Mouse (Mus musculus) kidney, postnatal 0 days (tissue): Measurements from ENCODE around the gene Lats2. TPM values are rescaled to one million over a fixed set of nuclear protein-coding genes. Genes with fewer than 3 reads are reported as not detected.
A peak's percentile ranks its signal among the peaks of the same experiment; 100 is the strongest.

ENCODE experiments used
- ATAC-seq: fragments of 200-750 bp; cut with Nextera tagmentation; replicated peaks from 2 replicates; pipeline ENCODE4 v1.8.0; 2017; ENCODE audit warnings: low read depth, moderate number of reproducible peaks, moderate TSS enrichment, moderate library complexity; ENCODE audit not compliant: low FRiP score
- DNase-seq: peaks from one replicate; pipeline ENCODE4 v3.0.0-alpha.2; 2016; ENCODE audit warnings: low spot score
- H3K27ac ChIP-seq: fragments of 300-500 bp; sonication (generic); 2 replicates; pipeline ENCODE4 v1.5.1; 2014; ENCODE audit warnings: mild to moderate bottlenecking
- H3K27me3 ChIP-seq: fragments of 300-500 bp; sonication (generic); 2 replicates; pipeline ENCODE4 v1.6.1; 2014; ENCODE audit warnings: low read length, mixed read lengths; ENCODE audit not compliant: insufficient read depth
- H3K36me3 ChIP-seq: fragments of 300-500 bp; sonication (generic); 2 replicates; pipeline ENCODE4 v1.6.1; 2014; ENCODE audit warnings: low read length, mixed read lengths; ENCODE audit not compliant: insufficient read depth
- H3K4me1 ChIP-seq: fragments of 300-500 bp; sonication (generic); replicated peaks from 2 replicates; pipeline ENCODE4 v1.6.1; 2014; ENCODE audit warnings: antibody characterized with exemption, low read length, mixed read lengths; ENCODE audit not compliant: insufficient read depth
- H3K4me2 ChIP-seq: fragments of 300-500 bp; sonication (generic); 2 replicates; pipeline ENCODE4 v1.6.1; 2014; ENCODE audit warnings: mild to moderate bottlenecking, low read length, moderate library complexity, mixed read lengths
- H3K4me3 ChIP-seq: fragments of 300-500 bp; sonication (generic); replicated peaks from 2 replicates; pipeline ENCODE4 v1.5.1; 2014; ENCODE audit warnings: low read depth, low read length
- H3K9ac ChIP-seq: fragments of 300-500 bp; sonication (generic); 2 replicates; pipeline ENCODE4 v1.6.1; 2014; ENCODE audit warnings: low read depth, low read length
- H3K9me3 ChIP-seq: fragments of 300-500 bp; sonication (generic); replicated peaks from 2 replicates; pipeline ENCODE4 v1.6.1; 2016; ENCODE audit warnings: low read length, inconsistent platforms, mixed read lengths
- CTCF ChIP-seq: IDR thresholded peaks from 2 replicates; pipeline ENCODE4 v1.5.1; 2016; ENCODE audit warnings: antibody characterized with exemption, low read depth, mild to moderate bottlenecking, moderate library complexity
- WGBS: fragments of 180-500 bp; shearing (Covaris S2); extraction: QIAGEN DNeasy Blood & Tissue Kit; methylation state at CpG from one replicate; pipeline ENCODE4 v1.1.7; 2014; 5-methylcytosine and 5-hydroxymethylcytosine counted together
- polyA plus RNA-seq: library from polyadenylated mRNA; unstranded; fragments of >200 nt; fragmentation: Nextera tagmentation; extraction: Ambion mirVana; gene quantifications from 2 replicates; pipeline ENCODE4 v1.2.1, GENCODE M21; 2015

The Lats2 gene
- polyA plus RNA-seq, 1 experiment from 2014 or later: 24.2 TPM

- 25% methylated on average over 5 of the region's 5 CpGs for WGBS
- H3K9ac ChIP-seq: peak overlapping the region; percentile 20; the same call in 1 of the 2 replicates
Observed at GRCm38 (mm10) chr14:57729975-57730499, 28.2 kb downstream of the Lats2 start.

GRCm38 (mm10) chr14:57729364-57729763 is 28.8 kb downstream of the Lats2 start:
- DNase-seq (no peak), ATAC-seq (no peak)
- Histone ChIP-seq H3K27me3 (no peaks in the 10 kb centered on the region), H3K9ac (no peak overlapping the region), H3K4me3 (no peak overlapping the region), H3K9me3 (no peaks in the 10 kb centered on the region), H3K4me2 (no peak overlapping the region), H3K36me3 (peaks cover 3% of the 10 kb centered on the region; the same call in 1 of the 2 replicates), H3K4me1 (peaks cover 34% of the 10 kb centered on the region), H3K27ac (peak overlapping the region; percentile 81)
- TF ChIP-seq CTCF: no peak
- 69% methylated on average over 8 of the region's 8 CpGs for WGBS

More at GRCm38 (mm10) chr14:57729975-57730499, 28.2 kb downstream of the Lats2 start:
- Histone ChIP-seq H3K4me2 (peak overlapping the region; percentile 16; the same call in 1 of the 2 replicates), H3K9me3 (no peaks in the 10 kb centered on the region), H3K4me1 (peaks cover 34% of the 10 kb centered on the region), H3K36me3 (peaks cover 3% of the 10 kb centered on the region; the same call in 1 of the 2 replicates), H3K27me3 (no peaks in the 10 kb centered on the region), H3K27ac (peak overlapping the region; percentile 81), H3K4me3 (no peak overlapping the region)
- no peak for TF ChIP-seq CTCF
- ATAC-seq (peak; percentile 59; the same call in 1 of the 2 replicates), DNase-seq (peak; percentile 55)

- peak; percentile 37; the same call in 1 of the 2 replicates for TF ChIP-seq CTCF
- Histone ChIP-seq H3K36me3 (peaks cover under 1% of the 10 kb centered on the region; the same call in 1 of the 2 replicates), H3K4me1 (peaks cover 24% of the 10 kb centered on the region), H3K4me3 (no peak overlapping the region), H3K9ac (no peak overlapping the region), H3K27ac (no peak overlapping the region), H3K9me3 (no peaks in the 10 kb centered on the region), H3K4me2 (no peak overlapping the region), H3K27me3 (no peaks in the 10 kb centered on the region)
- DNase-seq (no peak), ATAC-seq (no peak)
- WGBS: 84% methylated on average over 8 of the region's 8 CpGs
Observed at GRCm38 (mm10) chr14:57726172-57726571, 32.0 kb downstream of the Lats2 start.

DNA sequence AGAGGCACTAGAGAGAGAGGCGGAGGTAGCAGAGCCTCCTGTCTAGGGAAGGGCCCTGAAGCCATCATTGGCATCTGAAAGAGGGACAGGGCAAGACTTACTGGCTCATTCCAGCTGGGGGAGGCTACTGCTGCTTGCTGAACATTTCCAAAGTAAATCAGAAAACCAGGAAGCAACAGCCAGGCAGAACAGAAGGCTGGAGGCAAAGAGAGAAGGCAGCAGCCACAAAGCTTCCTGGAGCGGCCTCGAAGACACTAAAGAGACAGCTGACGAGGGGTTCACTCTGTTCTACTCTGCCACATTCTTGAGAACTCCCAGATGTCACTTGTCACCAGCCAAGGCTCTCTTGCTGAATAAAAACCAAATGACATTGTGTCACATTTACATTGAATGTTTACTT is 33.7 kb downstream of the Lats2 start:
- H3K27me3 ChIP-seq: no peaks in the 10 kb centered on the region
- no peak overlapping the region for H3K4me3 ChIP-seq
- no peaks in the 10 kb centered on the region for H3K9me3 ChIP-seq
- peak overlapping the region; percentile 31; the same call in 1 of the 2 replicates for H3K27ac ChIP-seq
- DNase-seq (peak; percentile 72), ATAC-seq (no peak)
- TF ChIP-seq CTCF: no peak
- WGBS: 38% methylated on average over 4 of the region's 4 CpGs
- no peak overlapping the region for H3K4me2 ChIP-seq
- H3K4me1 ChIP-seq: 0 out of 2 replicates have a peak, but pooled peaks cover 10% of the 10 kb centered on the region
- H3K36me3 ChIP-seq: no peaks in the 10 kb centered on the region
- no peak overlapping the region for H3K9ac ChIP-seq

DNA sequence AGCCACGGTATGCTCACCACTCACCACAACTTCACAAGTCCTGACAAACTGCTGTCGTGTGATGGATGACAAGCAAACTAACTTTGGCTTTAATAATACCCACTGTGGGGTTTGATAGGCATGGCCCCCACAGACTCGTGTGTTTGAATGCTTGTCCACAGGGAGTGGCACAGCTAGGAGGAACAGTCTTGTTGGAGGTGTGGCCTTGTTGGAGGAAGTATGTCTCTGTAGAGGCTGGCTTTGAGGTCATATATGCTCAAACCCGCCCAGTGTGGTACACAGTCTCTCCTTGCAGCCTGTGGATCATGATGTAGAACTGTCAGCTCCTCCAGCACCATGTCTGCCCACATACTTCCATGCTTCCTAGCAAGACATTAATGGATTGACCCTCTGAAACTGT is 39.9 kb downstream of the Lats2 start:
- Histone ChIP-seq H3K27me3 (no peaks in the 10 kb centered on the region), H3K9ac (no peak overlapping the region), H3K4me3 (no peak overlapping the region), H3K36me3 (0 out of 2 replicates have a peak, but pooled peaks cover 10% of the 10 kb centered on the region), H3K4me1 (no peaks in the 10 kb centered on the region), H3K27ac (no peak overlapping the region), H3K4me2 (no peak overlapping the region), H3K9me3 (no peaks in the 10 kb centered on the region)
- 83% methylated on average over 4 of the region's 4 CpGs for WGBS
- ATAC-seq (no peak), DNase-seq (no peak)
- TF ChIP-seq CTCF: no peak

DNA sequence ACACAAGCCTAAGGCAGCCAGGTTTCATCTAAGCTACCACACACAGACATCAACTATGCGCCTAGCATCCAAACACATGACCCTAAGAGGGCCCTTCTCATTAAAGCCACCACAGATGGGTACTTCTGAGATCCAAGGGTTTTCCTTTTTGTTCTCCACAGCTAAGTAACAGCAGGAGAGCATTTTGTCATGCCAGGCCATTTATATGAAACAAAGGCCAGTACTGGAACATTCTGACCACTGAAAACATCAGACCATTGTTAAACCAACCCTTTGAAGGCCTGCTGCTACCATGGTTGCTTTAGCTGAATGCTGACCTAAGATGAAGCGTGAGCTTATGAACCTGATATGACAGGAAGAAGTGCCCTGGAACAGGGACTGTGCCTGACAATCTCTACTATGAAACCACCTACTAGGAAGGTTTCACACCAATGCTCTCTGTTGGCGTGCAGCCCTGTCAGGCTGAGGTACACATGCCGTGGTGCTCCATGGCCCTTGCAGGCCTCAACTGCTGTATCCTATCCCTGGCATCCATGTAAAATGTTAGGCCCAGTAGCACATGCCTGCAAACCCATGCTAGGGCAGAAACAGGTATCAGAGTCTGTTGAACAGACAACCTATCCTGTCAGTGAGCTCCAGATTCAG is 41.5 kb downstream of the Lats2 start:
- Histone ChIP-seq H3K4me3 (no peak overlapping the region), H3K4me1 (no peaks in the 10 kb centered on the region), H3K4me2 (no peak overlapping the region), H3K27ac (no peak overlapping the region), H3K27me3 (no peaks in the 10 kb centered on the region), H3K36me3 (0 out of 2 replicates have a peak, but pooled peaks cover 10% of the 10 kb centered on the region), H3K9ac (no peak overlapping the region), H3K9me3 (no peaks in the 10 kb centered on the region)
- ATAC-seq (no peak), DNase-seq (no peak)
- WGBS: 86% methylated on average over 4 of the region's 4 CpGs
- TF ChIP-seq CTCF: no peak
